Mouse (Mus musculus) heart, postnatal 14 days (tissue): ENCODE data around the gene Pdgfa. TPM values are rescaled to one million over a fixed set of nuclear protein-coding genes. Genes with fewer than 3 reads are reported as not detected.
A peak's percentile ranks its signal among the peaks of the same experiment; 100 is the strongest.

Experiments used
- DNase-seq, 2 experiments: peaks; one replicate each; pipeline ENCODE4 v3.0.0; 2021 to 2022
- intact Hi-C: fragments of 180-260 bp; cut with DNase I; formaldehyde crosslinking; loops from one replicate; pipeline ENCODE4 v1.15.1; 2025
- total RNA-seq, 2 experiments: library from RNA; stranded (reverse); gene quantifications; 2 replicates each; pipeline ENCODE4 v1.2.3; 2021

The Pdgfa gene
- total RNA-seq, 2 experiments from 2014 or later, result 25.6 to 27.9 TPM

GRCm38 (mm10) chr5:138966033-138966724 is 31.0 kb downstream of the Pdgfa start:
- intact Hi-C loops, result no loop called here
- peak in 1 of 2 experiments; percentile 57 for DNase-seq

- no peak for DNase-seq
- intact Hi-C loops, result no loop called here
These were observed 31.6 kb downstream of the Pdgfa start for GRCm38 (mm10) chr5:138965590-138965989.

- DNase-seq, result peak in 1 of 2 experiments; percentile 42
- intact Hi-C loops, result no loop called here
These were observed 40.7 kb downstream of the Pdgfa start for GRCm38 (mm10) chr5:138956427-138956833.

GRCm38 (mm10) chr5:138953986-138954385 is 43.2 kb downstream of the Pdgfa start:
- intact Hi-C loops, result no loop called here
- no peak for DNase-seq

- intact Hi-C loops, result no loop called here
- no peak for DNase-seq
These were observed 44.2 kb downstream of the Pdgfa start for GRCm38 (mm10) chr5:138952969-138953368.

- intact Hi-C loops, result no loop called here
These were observed 45.9 kb downstream of the Pdgfa start for GRCm38 (mm10) chr5:138951305-138951704.

GRCm38 (mm10) chr5:138949165-138949564 is 48.0 kb downstream of the Pdgfa start:
- intact Hi-C loops, result no loop called here
- no peak for DNase-seq

More at GRCm38 (mm10) chr5:138951305-138951704, 45.9 kb downstream of the Pdgfa start:
- DNase-seq, result no peak

GRCm38 (mm10) chr5:138948031-138948980 is 48.9 kb downstream of the Pdgfa start:
- peak; percentile 70 to 74 for DNase-seq
- intact Hi-C loops, result no loop called here

- no peak for DNase-seq
- intact Hi-C loops, result no loop called here
These were observed 49.7 kb downstream of the Pdgfa start for GRCm38 (mm10) chr5:138947487-138947886.

GRCm38 (mm10) chr5:138946931-138947330 is 50.2 kb downstream of the Pdgfa start:
- intact Hi-C loops, result no loop called here
- no peak for DNase-seq

- no peak for DNase-seq
- intact Hi-C loops, result no loop called here
These were observed 52.2 kb downstream of the Pdgfa start for GRCm38 (mm10) chr5:138945011-138945410.

GRCm38 (mm10) chr5:138944551-138944950 is 52.6 kb downstream of the Pdgfa start:
- intact Hi-C loops, result no loop called here
- no peak for DNase-seq

GRCm38 (mm10) chr5:138941842-138942241 is 55.3 kb downstream of the Pdgfa start:
- intact Hi-C loops, result no loop called here
- DNase-seq, result no peak

- DNase-seq, result no peak
- intact Hi-C loops, result no loop called here
These were observed 56.6 kb downstream of the Pdgfa start for GRCm38 (mm10) chr5:138940576-138940975.

GRCm38 (mm10) chr5:138938572-138939163 is 58.5 kb downstream of the Pdgfa start:
- intact Hi-C loops, result no loop called here
- no peak for DNase-seq

GRCm38 (mm10) chr5:138936399-138937089 is 60.6 kb downstream of the Pdgfa start:
- intact Hi-C loops, result no loop called here
- no peak for DNase-seq

GRCm38 (mm10) chr5:138934540-138934939 is 62.6 kb downstream of the Pdgfa start:
- intact Hi-C loops, result no loop called here
- no peak for DNase-seq

GRCm38 (mm10) chr5:138932460-138933432 is 64.4 kb downstream of the Pdgfa start:
- no peak for DNase-seq
- intact Hi-C loops, result no loop called here

GRCm38 (mm10) chr5:138931836-138932235 is 65.3 kb downstream of the Pdgfa start:
- DNase-seq, result no peak
- intact Hi-C loops, result no loop called here
